Mouse (Mus musculus) cortical plate, adult 2 months (tissue): Measurements from ENCODE around the gene Serpinb9d. TPM values are rescaled to one million over a fixed set of nuclear protein-coding genes. Genes with fewer than 3 reads are reported as not detected.
"Not testable (repeated sequence)": the region's sequence is repeated elsewhere in the genome, so short reads cannot be mapped to it uniquely, and the experiment has no call there.

Experiments
- H3K27ac ChIP-seq: fragments of 200-500 bp; 2 replicates; pipeline ENCODE4 v1.5.1; 2012; ENCODE audit warnings: low read length, control low read depth, inconsistent platforms; ENCODE audit not compliant: insufficient read depth
- H3K4me1 ChIP-seq: fragments of 200-500 bp; 2 replicates; pipeline ENCODE4 v1.6.1; 2011; ENCODE audit warnings: low read length; ENCODE audit not compliant: control insufficient read depth, insufficient read depth
- H3K4me3 ChIP-seq: fragments of 200-500 bp; 2 replicates; pipeline ENCODE4 v1.5.1; 2011; ENCODE audit warnings: mild to moderate bottlenecking, low read length, control low read depth; ENCODE audit not compliant: insufficient read depth
- CTCF ChIP-seq: fragments of 200-500 bp; IDR thresholded peaks from 2 replicates; pipeline ENCODE4 v1.5.1; 2011; ENCODE audit warnings: mild to moderate bottlenecking, control low read depth, low read length; ENCODE audit not compliant: insufficient read depth; ENCODE audit errors: extremely low read depth
- POLR2A ChIP-seq: fragments of 200-500 bp; IDR thresholded peaks from 2 replicates; pipeline ENCODE4 v1.6.1; 2011; ENCODE audit warnings: mild to moderate bottlenecking, low read length, control low read depth; ENCODE audit not compliant: insufficient read depth; ENCODE audit errors: extremely low read depth
- polyA plus RNA-seq: library from polyadenylated mRNA; depleted of rRNA; stranded (reverse); fragments of >200 nt; gene quantifications from 2 replicates; pipeline ENCODE4 v1.2.3, GENCODE M21; 2012; rRNA removed

Serpinb9d gene
- polyA plus RNA-seq = not detected in 2 replicates

GRCm38 (mm10) chr13:33192659-33193058 lies at the start of gene Serpinb9d:
Gene Serpinb9d (plus strand): TSS chr13:33192959.
- Histone ChIP-seq H3K4me1 (no peaks in the 10 kb centered on the region), H3K27ac (no peak within 1 kb of the TSS), H3K4me3 (no peak within 1 kb of the TSS)
- no peak for TF ChIP-seq CTCF
- TF ChIP-seq POLR2A = no peak

- no peak within 1 kb of the TSS for H3K4me3 ChIP-seq
- H3K4me1 ChIP-seq = no peaks in the 10 kb centered on the region
- TF ChIP-seq POLR2A (no peak), CTCF (no peak)
- H3K27ac ChIP-seq = no peak within 1 kb of the TSS
Measured at GRCm38 (mm10) chr13:33159642-33160041, 33.1 kb upstream of the Serpinb9d start, which contains the start of gene Serpinb9c. Gene Serpinb9c (minus strand): TSS chr13:33159742.

GRCm38 (mm10) chr13:33190486-33190885 lies 2.3 kb upstream of the Serpinb9d start:
- H3K4me3 ChIP-seq, H3K4me1 ChIP-seq, H3K27ac ChIP-seq: not testable (repeated sequence)

- TF ChIP-seq CTCF = no peak
- TF ChIP-seq POLR2A = no peak
- Histone ChIP-seq H3K4me1 (no peaks in the 10 kb centered on the region), H3K4me3 (no peak overlapping the region), H3K27ac (no peak overlapping the region)
Measured at GRCm38 (mm10) chr13:33199740-33200139, 7.0 kb downstream of the Serpinb9d start.

GRCm38 (mm10) chr13:33249312-33249711 lies 56.6 kb downstream of the Serpinb9d start, which contains the start of gene Serpinb9e:
Gene Serpinb9e (plus strand): TSS chr13:33249612.
- not testable (repeated sequence) for H3K27ac ChIP-seq, H3K4me3 ChIP-seq, H3K4me1 ChIP-seq

Other genes starting within 250 kb of the Serpinb9d start
- gene Serpinb6b, start 227.8 kb upstream of the Serpinb9d start, polyA plus RNA-seq = 1.9 and 2.1 TPM in 2 replicates
- gene Serpinb9, start 189.7 kb upstream of the Serpinb9d start, polyA plus RNA-seq = 5.4 and 6.1 TPM in 2 replicates
- gene Serpinb9b, start 165.5 kb upstream of the Serpinb9d start, polyA plus RNA-seq = 0.04 and 0.06 TPM in 2 replicates
- gene Serpinb1b, start 114.4 kb upstream of the Serpinb9d start, polyA plus RNA-seq = 0.34 and 0.96 TPM in 2 replicates
- gene Serpinb9c, start 33.2 kb upstream of the Serpinb9d start, polyA plus RNA-seq = not detected in 2 replicates
- 0.04 TPM in 1 of 2 replicates, not detected in the other for gene Serpinb9e, start 56.7 kb downstream of the Serpinb9d start, polyA plus RNA-seq
- gene Serpinb9f, start 131.1 kb downstream of the Serpinb9d start, polyA plus RNA-seq = not detected in 2 replicates
- not detected in 2 replicates for gene Gm11397, start 202.8 kb downstream of the Serpinb9d start, polyA plus RNA-seq